Mouse (Mus musculus) limb, embryonic 14.5 days (tissue): ENCODE measurements around the gene Dab2ip. TPM values are rescaled to one million over a fixed set of nuclear protein-coding genes. Genes with fewer than 3 reads are reported as not detected.
A peak's percentile ranks its signal among the peaks of the same experiment; 100 is the strongest.

Source experiments
- ATAC-seq: fragments of 200-750 bp; cut with Nextera tagmentation; 2 replicates; pipeline ENCODE4 v1.8.0; 2017; ENCODE audit warnings: low read depth, moderate number of reproducible peaks, moderate TSS enrichment; ENCODE audit not compliant: low FRiP score
- DNase-seq: peaks from one replicate; pipeline ENCODE4 v3.0.0-alpha.2; 2015; ENCODE audit warnings: low spot score
- H3K27ac ChIP-seq: fragments of 300-500 bp; sonication (generic); replicated peaks from 2 replicates; pipeline ENCODE4 v1.5.1; 2014; ENCODE audit warnings: low read depth, mild to moderate bottlenecking, low read length, moderate library complexity, mixed read lengths
- H3K27me3 ChIP-seq: fragments of 300-500 bp; sonication (generic); 2 replicates; pipeline ENCODE4 v1.6.1; 2014; ENCODE audit warnings: low read length, mixed read lengths; ENCODE audit not compliant: control insufficient read depth, insufficient read depth
- H3K36me3 ChIP-seq: fragments of 300-500 bp; sonication (generic); 2 replicates; pipeline ENCODE4 v1.6.1; 2014; ENCODE audit warnings: mild to moderate bottlenecking, low read length, moderate library complexity, mixed read lengths; ENCODE audit not compliant: control insufficient read depth, insufficient read depth
- H3K4me1 ChIP-seq: fragments of 300-500 bp; sonication (generic); 2 replicates; pipeline ENCODE4 v1.6.1; 2014; ENCODE audit warnings: antibody characterized with exemption, low read length, mixed read lengths; ENCODE audit not compliant: control insufficient read depth, insufficient read depth
- H3K4me2 ChIP-seq: fragments of 300-500 bp; sonication (generic); replicated peaks from 2 replicates; pipeline ENCODE4 v1.6.1; 2014; ENCODE audit warnings: low read depth, mild to moderate bottlenecking, low read length, moderate library complexity; ENCODE audit not compliant: severe bottlenecking
- H3K4me3 ChIP-seq: fragments of 300-500 bp; sonication (generic); replicated peaks from 2 replicates; pipeline ENCODE4 v1.5.1; 2014; ENCODE audit warnings: low read length
- H3K9ac ChIP-seq: fragments of 300-500 bp; sonication (generic); 2 replicates; pipeline ENCODE4 v1.6.1; 2014; ENCODE audit warnings: mild to moderate bottlenecking, low read depth, low read length, moderate library complexity; ENCODE audit not compliant: severe bottlenecking
- H3K9me3 ChIP-seq: fragments of 300-500 bp; sonication (generic); 2 replicates; pipeline ENCODE4 v1.6.1; 2016; ENCODE audit warnings: low read length; ENCODE audit not compliant: control insufficient read depth
- POLR2A ChIP-seq: fragments of 200-500 bp; IDR thresholded peaks from 2 replicates; pipeline ENCODE4 v1.8.0; 2012; ENCODE audit warnings: inconsistent platforms, mild to moderate bottlenecking, moderate library complexity, borderline replicate concordance; ENCODE audit not compliant: insufficient read depth, insufficient read length; ENCODE audit errors: extremely low read depth
- WGBS: fragments of 180-500 bp; shearing (Covaris S2); extraction: QIAGEN DNeasy Blood & Tissue Kit; methylation state at CpG from one replicate; pipeline ENCODE4 v1.1.7; 2014; 5-methylcytosine and 5-hydroxymethylcytosine counted together
- polyA plus RNA-seq, 2 experiments: library from polyadenylated mRNA; depleted of rRNA in 1 of 2; stranded (reverse) in 1 of 2; unstranded in 1 of 2; fragments of >200 nt; fragmentation: Nextera tagmentation in 1 of 2; extraction: Ambion mirVana in 1 of 2; gene quantifications; 2 replicates each; pipeline versions ENCODE4 v1.2.1 to v1.2.3; 2012 to 2014

Gene Dab2ip
- polyA plus RNA-seq, 2 experiments, result 62.2 to 69.8 TPM

- Histone ChIP-seq H3K27me3 (no peaks in the 10 kb centered on the region), H3K9ac (no peak overlapping the region), H3K9me3 (no peaks in the 10 kb centered on the region), H3K36me3 (peaks cover 91% of the 10 kb centered on the region), H3K4me1 (no peaks in the 10 kb centered on the region), H3K4me2 (no peak overlapping the region), H3K4me3 (no peak overlapping the region), H3K27ac (no peak overlapping the region)
- ATAC-seq (no peak), DNase-seq (no peak)
- 89% methylated on average over 9 of the region's 9 CpGs for WGBS
- TF ChIP-seq POLR2A, result no peak
Measured at GRCm38 (mm10) chr2:35720956-35721355, 162.9 kb downstream of the Dab2ip start.

- no peak for ATAC-seq
- WGBS, result 97% methylated on average over 9 of the region's 9 CpGs
- no peak overlapping the region for H3K4me2 ChIP-seq
- DNase-seq, result no peak
- no peaks in the 10 kb centered on the region for H3K9me3 ChIP-seq
- no peak for TF ChIP-seq POLR2A
- H3K27ac ChIP-seq, result no peak overlapping the region
- peaks cover 90% of the 10 kb centered on the region for H3K36me3 ChIP-seq
- no peaks in the 10 kb centered on the region for H3K27me3 ChIP-seq
- H3K9ac ChIP-seq, result no peak overlapping the region
- H3K4me3 ChIP-seq, result no peak overlapping the region
- no peaks in the 10 kb centered on the region for H3K4me1 ChIP-seq
Measured at GRCm38 (mm10) chr2:35722821-35723220, 164.8 kb downstream of the Dab2ip start.

- no peak for TF ChIP-seq POLR2A
- Histone ChIP-seq H3K27me3 (no peaks in the 10 kb centered on the region), H3K36me3 (peaks cover 90% of the 10 kb centered on the region), H3K4me3 (no peak overlapping the region), H3K9ac (no peak overlapping the region), H3K9me3 (no peaks in the 10 kb centered on the region), H3K4me2 (no peak overlapping the region), H3K4me1 (no peaks in the 10 kb centered on the region), H3K27ac (no peak overlapping the region)
- ATAC-seq (no peak), DNase-seq (no peak)
- WGBS, result 95% methylated on average over 6 of the region's 6 CpGs
Measured at GRCm38 (mm10) chr2:35723267-35723666, 165.2 kb downstream of the Dab2ip start.

- ATAC-seq (no peak), DNase-seq (no peak)
- Histone ChIP-seq H3K9ac (no peak overlapping the region), H3K9me3 (no peaks in the 10 kb centered on the region), H3K27ac (no peak overlapping the region), H3K4me1 (no peaks in the 10 kb centered on the region), H3K36me3 (peaks cover 90% of the 10 kb centered on the region), H3K4me3 (no peak overlapping the region), H3K4me2 (no peak overlapping the region), H3K27me3 (no peaks in the 10 kb centered on the region)
- WGBS, result 87% methylated on average over 7 of the region's 7 CpGs
- no peak for TF ChIP-seq POLR2A
Measured at GRCm38 (mm10) chr2:35723691-35724090, 165.6 kb downstream of the Dab2ip start.

- Histone ChIP-seq H3K9me3 (no peaks in the 10 kb centered on the region), H3K27me3 (no peaks in the 10 kb centered on the region), H3K27ac (peak overlapping the region; percentile 15; the same call in 1 of the 2 replicates), H3K9ac (no peak overlapping the region), H3K4me2 (no peak overlapping the region), H3K4me3 (no peak overlapping the region), H3K4me1 (peaks cover 8% of the 10 kb centered on the region; the same call in 1 of the 2 replicates), H3K36me3 (peaks cover 75% of the 10 kb centered on the region)
- no peak for ATAC-seq
- TF ChIP-seq POLR2A, result no peak
- WGBS, result 36% methylated on average over 5 of the region's 5 CpGs
- DNase-seq, result no peak
Measured at GRCm38 (mm10) chr2:35728633-35729032, 170.6 kb downstream of the Dab2ip start.
